Mouse (Mus musculus): ENCODE measurements around the gene Spred3.
"Not testable (repeated sequence)": the region's sequence is repeated elsewhere in the genome, so short reads cannot be mapped to it uniquely, and the experiment has no call there.

Gene Spred3

DNA sequence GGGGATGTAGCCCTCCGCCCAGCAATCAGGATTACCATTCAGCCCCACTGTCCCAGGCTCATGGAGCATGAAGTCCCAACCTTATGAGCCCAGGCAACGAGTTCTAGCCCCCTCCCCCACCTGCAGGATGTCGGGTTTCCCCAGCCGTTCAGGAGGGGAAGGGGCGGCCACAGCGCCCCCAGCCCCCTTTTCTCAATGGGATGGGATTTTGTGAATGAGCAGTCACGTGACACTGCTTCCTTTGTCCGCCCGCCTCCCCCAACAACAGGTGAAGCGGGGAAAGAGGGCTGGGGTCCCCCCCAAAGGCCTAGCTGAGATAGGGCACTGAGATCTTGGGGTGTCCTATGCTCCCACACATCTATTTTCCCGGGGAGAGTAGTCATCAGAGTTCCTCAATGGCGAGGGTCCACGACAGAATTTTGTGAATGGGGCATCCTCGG lies 1.4 kb downstream of the Spred3 start:
- no peak for DNase-seq

DNA sequence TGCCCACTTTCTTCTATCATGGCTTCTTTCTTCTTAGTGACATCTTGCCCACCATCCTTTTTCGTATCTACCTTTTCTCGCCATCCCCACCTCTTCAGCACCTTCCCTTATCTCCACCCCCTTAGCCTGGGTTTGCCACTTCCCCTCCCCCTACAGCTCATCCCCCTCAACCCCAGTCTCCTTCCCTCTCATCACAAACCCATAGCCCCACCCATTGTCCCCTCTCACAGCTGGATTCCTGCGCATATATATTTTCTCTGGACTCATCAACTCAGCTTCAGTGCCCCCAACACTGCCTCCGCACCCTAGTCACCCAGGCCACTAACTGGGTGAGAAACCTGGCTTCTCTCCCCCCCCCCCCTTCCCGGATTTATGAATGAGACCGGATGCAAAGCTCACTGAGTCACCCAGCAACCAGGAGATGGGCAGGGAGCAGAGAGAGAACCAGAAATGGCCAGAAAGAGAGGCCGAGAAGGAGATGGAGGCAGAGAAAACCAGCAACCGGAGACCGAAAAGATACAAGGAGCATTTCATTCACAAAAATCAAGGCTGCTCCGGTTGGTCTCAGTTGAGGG lies 2.0 kb downstream of the Spred3 start:
- no peak for DNase-seq

- DNase-seq: no peak
Observed at GRCm38 (mm10) chr7:29167656-29168055, 2.6 kb downstream of the Spred3 start.

DNA sequence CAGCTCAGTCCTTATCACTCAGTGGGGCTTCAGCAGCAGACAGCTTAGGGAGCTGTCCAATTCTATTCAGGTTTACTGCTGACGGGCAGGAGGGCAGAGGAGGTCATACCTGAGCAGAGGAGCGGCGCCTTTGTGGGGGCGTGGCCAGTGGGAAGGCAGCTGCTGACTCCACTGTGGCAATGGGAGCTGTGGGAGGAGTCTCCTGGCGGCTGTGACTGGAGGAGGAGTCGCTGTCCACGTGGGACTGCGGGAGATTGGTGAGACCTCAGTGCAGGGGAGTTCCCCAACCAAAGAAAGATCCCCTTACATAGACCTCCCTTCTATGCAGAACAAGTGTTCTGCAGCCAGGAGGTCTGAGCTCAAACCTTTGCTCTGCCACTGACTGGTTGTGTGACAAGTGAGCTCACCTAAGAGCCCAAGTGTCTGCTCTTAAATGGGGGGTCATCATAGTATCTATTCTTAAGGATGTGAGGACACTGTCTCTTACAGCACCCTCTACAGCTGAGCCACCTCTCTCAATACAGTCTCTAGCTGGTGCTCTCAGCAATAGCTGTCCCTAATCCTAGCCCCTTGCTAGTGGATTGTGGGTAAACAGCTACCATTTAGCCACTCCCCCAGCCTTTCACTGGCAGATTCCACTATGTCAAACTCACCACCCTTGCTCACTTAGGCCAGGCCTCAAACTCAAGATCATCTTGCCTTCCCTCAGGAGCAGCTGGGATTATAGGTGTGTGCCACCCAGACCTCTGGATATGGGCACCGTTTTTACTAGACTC lies 7.3 kb downstream of the Spred3 start:
- DNase-seq: peak; percentile 68

- DNase-seq: no peak
Observed at GRCm38 (mm10) chr7:29162294-29162693, 7.9 kb downstream of the Spred3 start.

- DNase-seq: no peak
Observed at GRCm38 (mm10) chr7:29158264-29158663, 11.9 kb downstream of the Spred3 start.

- DNase-seq: peak; percentile 86
Observed at GRCm38 (mm10) chr7:29155838-29156782, 14.1 kb downstream of the Spred3 start, which contains the start of gene Fam98c. Fam98c (minus strand) TSS chr7:29156234.

GRCm38 (mm10) chr7:29155196-29155837 lies 14.9 kb downstream of the Spred3 start:
- DNase-seq: peak; percentile 92

GRCm38 (mm10) chr7:29154018-29154720 lies 16.0 kb downstream of the Spred3 start:
- DNase-seq: no peak

DNA sequence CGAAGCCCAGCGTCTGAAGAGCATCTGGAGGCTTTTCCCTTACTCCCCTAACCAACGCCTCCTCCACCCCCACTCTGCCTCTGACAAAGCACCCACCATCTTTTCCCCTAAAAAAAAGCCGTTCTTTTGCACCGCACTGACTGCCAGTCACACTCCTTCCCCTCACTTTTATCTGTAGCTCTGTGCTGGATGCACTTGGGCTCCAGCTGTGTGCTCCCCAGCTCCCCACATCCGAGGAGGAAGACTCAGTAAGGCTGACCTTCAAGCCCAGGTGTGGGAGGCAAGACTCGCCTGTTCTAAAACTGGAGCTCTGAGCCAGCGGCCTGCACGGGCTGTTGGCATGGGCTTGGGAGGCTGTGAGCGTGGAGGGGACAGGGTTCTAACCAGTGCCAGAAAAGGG lies 18.7 kb downstream of the Spred3 start:
- no peak for DNase-seq

GRCm38 (mm10) chr7:29148771-29149170 lies 21.4 kb downstream of the Spred3 start:
- no peak for DNase-seq

DNA sequence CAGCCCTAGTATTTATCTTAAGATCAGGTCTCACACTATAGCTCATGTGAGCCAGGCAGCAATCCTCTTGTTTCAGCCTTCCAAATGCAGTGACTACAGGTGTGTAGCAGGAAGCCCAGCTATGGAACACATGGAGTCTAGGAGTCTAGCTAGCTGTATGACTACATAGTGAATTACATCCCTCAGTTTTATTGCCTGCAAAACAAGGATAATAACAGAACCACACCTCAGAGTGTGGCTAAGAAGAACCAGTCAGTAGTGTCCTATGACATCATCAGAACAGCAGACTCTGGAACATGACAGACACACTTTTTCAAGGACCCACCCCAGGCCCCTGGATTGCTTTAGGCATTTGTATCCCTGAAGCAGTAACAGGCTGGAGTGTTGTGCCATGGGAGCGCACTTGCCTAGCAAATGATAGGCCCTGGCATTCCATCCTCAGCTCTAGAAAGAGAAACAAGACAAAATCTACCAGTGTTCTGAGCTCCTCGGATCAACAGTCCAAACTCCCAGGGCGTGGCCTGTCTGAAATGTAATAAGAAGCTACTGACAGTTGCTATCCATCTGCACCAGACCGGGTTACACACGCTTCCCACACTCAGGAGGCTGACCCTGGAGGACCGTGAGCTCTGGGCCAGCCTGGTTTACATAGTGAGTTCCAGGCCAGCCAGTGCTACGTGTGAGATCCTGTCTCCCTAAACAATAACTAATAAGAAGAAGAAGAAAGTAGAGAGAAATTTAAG lies 23.4 kb downstream of the Spred3 start:
- DNase-seq: no peak

DNA sequence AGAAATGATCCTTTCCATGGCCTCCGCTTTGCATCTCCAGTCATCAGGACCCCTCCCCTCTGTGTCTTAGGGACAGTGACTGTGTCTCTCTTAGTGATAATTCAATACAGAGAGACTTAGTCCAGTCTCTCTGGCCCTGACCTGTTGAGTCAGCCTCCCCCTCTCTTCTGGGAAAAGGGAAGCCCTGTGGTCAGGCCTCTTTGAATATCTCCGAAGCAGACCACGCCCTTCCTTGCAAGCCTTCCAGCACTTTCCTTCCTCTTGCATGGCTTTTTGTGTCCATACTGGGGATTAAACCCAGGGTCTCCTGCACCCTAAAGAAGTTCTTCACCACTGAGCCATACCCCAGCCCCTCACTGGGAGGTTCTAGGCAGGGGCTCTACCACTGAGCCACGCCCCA lies 26.2 kb downstream of the Spred3 start:
- DNase-seq: no peak

- DNase-seq: no peak
Observed at GRCm38 (mm10) chr7:29141416-29141815, 28.8 kb downstream of the Spred3 start.

GRCm38 (mm10) chr7:29139237-29139636 lies 31.0 kb downstream of the Spred3 start:
- DNase-seq: not testable (repeated sequence)

- no peak for DNase-seq
Observed at GRCm38 (mm10) chr7:29137429-29137828, 32.8 kb downstream of the Spred3 start.

GRCm38 (mm10) chr7:29134693-29135386 lies 35.4 kb downstream of the Spred3 start, which contains the start of gene Rasgrp4:
Rasgrp4 (plus strand) TSS chr7:29134851.
- peak; percentile 31 for DNase-seq

DNA sequence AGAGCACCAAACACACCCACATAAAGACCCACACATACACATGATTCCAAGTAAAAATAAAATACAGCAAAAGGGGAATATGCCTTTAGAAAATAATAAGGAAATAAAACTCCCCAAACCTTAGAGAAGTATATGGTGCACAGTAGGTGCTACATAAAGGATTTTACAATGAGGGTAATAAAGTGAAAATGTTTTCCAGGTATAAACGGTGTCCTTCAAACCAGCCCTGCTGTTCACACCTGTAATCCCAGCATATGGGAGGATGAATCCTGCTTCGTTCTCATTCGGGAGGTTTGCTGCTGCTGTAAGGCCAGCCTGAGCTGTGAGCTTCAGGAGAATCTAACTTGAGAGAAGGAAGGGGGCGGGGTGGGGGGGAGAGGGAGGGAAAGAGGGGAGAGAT lies 36.0 kb downstream of the Spred3 start:
- no peak for DNase-seq

- no peak for DNase-seq
Observed at GRCm38 (mm10) chr7:29128725-29129124, 41.5 kb downstream of the Spred3 start.

- DNase-seq: peak; percentile 80
Observed at GRCm38 (mm10) chr7:29126173-29126915, 43.9 kb downstream of the Spred3 start.
